Mouse (Mus musculus) kidney, adult 2 months (tissue): ENCODE data around the gene Fbxw2.

Experiments
- CTCF ChIP-seq: fragments of 200-500 bp; conservative IDR thresholded peaks from 2 replicates; pipeline ENCODE4 v1.5.1; 2011; ENCODE audit warnings: low read depth, mild to moderate bottlenecking, control low read depth, low read length, moderate library complexity, mixed read lengths; ENCODE audit not compliant: insufficient read depth, insufficient read length
- POLR2A ChIP-seq: fragments of 200-500 bp; IDR thresholded peaks from one replicate; pipeline ENCODE4 v1.6.1; 2011; ENCODE audit warnings: low read depth, low read length, control low read depth

DNA sequence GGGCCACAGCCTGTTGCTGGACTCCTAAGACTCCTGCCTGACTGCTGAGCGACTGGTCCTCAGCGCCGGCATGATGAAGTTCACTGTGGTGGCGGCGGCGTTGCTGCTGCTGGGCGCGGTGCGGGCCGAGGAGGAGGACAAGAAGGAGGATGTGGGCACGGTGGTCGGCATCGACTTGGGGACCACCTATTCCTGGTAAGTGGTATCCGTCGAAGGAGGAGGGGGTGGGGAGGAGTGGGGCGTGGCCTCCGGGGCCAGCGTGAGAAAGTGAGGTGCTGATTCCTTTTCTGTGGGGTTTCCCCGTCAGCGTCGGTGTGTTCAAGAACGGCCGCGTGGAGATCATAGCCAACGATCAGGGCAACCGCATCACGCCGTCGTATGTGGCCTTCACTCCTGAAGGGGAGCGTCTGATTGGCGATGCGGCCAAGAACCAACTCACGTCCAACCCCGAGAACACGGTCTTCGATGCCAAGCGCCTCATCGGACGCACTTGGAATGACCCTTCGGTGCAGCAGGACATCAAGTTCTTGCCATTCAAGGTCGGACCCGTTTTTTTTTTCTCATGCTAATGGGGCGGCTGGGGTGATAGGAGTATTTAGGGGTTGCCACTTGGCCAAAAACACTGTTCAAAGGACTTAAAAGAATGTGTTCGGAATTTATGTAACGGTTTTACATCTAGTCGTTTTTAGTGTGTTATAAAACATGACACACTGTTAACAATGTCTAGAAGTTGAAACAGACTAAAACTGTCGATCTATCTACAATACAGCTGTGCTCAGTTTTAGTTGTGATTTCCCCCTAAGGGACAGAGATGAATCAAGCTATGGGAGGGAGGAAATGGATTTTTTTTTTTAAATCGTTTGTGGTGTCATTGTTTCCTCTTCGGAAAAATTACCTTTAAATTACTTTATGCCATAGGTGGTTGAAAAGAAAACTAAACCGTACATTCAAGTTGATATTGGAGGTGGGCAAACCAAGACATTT lies 53.6 kb downstream of the Fbxw2 start:
- TF ChIP-seq CTCF (no peak), POLR2A (peak; percentile 16)
